Mouse (Mus musculus): ENCODE measurements around the gene Gm10271. TPM values are rescaled to one million over a fixed set of nuclear protein-coding genes. Genes with fewer than 3 reads are reported as not detected.
A peak's percentile ranks its signal among the peaks of the same experiment; 100 is the strongest.

Gene Gm10271
- polyA plus RNA-seq, 1 experiment from 2014 or later: not detected

GRCm38 (mm10) chr10:116968741-116969140 lies 3.7 kb downstream of the Gm10271 start:
- Histone ChIP-seq H3K27me3 (no peaks in the 10 kb centered on the region), H3K27ac (no peak overlapping the region), H3K9ac (no peak overlapping the region)

GRCm38 (mm10) chr10:116966065-116966464 lies 6.3 kb downstream of the Gm10271 start:
- 0 out of 2 replicates have a peak overlapping the region, but pooled peaks have one; percentile 3 for H3K27ac ChIP-seq
- no peaks in the 10 kb centered on the region for H3K27me3 ChIP-seq
- H3K4me2 ChIP-seq: no peak overlapping the region
- H3K4me1 ChIP-seq: peaks cover 24% of the 10 kb centered on the region; the same call in 1 of the 2 replicates
- H3K36me3 ChIP-seq: no peaks in the 10 kb centered on the region
- H3K9me3 ChIP-seq (replicated peaks): no peaks in the 10 kb centered on the region
- peak; percentile 38; the same call in 1 of the 2 replicates for ATAC-seq (replicated peaks; ENCODE audit: low FRiP score)
- H3K4me3 ChIP-seq (replicated peaks): no peak overlapping the region
- H3K9ac ChIP-seq: no peak overlapping the region
- WGBS: 64% methylated on average over 6 of the region's 6 CpGs

More at GRCm38 (mm10) chr10:116968741-116969140, 3.7 kb downstream of the Gm10271 start:
- 79% methylated on average over 4 of the region's 4 CpGs for WGBS
- ATAC-seq (replicated peaks; ENCODE audit: low FRiP score): no peak
- no peak overlapping the region for H3K4me3 ChIP-seq (replicated peaks)
- no peaks in the 10 kb centered on the region for H3K9me3 ChIP-seq (replicated peaks)
- H3K36me3 ChIP-seq: no peaks in the 10 kb centered on the region
- no peak overlapping the region for H3K4me2 ChIP-seq
- peaks cover 6% of the 10 kb centered on the region; the same call in 1 of the 2 replicates for H3K4me1 ChIP-seq

DNA sequence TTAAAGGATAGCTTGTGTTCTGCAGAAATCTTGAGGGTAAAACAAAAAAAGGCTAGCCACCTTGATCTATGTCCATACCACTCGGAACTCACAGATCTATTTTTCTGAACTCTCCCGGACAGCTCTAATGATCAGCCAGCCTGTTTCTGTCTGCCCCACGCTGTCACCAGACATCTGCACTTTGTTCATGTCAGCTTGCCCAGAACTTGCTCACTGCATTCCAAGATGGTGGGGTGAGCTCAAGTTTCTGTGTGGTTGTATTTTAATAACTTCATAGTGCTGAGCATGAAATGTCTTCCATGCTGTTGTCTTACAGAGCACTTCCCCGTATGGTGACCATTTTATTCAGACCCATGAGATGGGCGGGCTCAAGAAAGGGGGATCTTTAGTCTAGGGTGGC lies 7.1 kb downstream of the Gm10271 start:
- H3K27me3 ChIP-seq: no peaks in the 10 kb centered on the region
- no peak for ATAC-seq (replicated peaks; ENCODE audit: low FRiP score)
- no peak overlapping the region for H3K9ac ChIP-seq
- 46% methylated on average over 5 of the region's 5 CpGs for WGBS
- H3K27ac ChIP-seq: 0 out of 2 replicates have a peak overlapping the region, but pooled peaks have one; percentile 3
- H3K36me3 ChIP-seq: no peaks in the 10 kb centered on the region
- H3K4me1 ChIP-seq: peaks cover 24% of the 10 kb centered on the region; the same call in 1 of the 2 replicates
- H3K4me2 ChIP-seq: no peak overlapping the region
- no peak overlapping the region for H3K4me3 ChIP-seq (replicated peaks)
- no peaks in the 10 kb centered on the region for H3K9me3 ChIP-seq (replicated peaks)

- WGBS: 90% methylated on average over 4 of the region's 4 CpGs
Measured at GRCm38 (mm10) chr10:116964571-116964970, 7.8 kb downstream of the Gm10271 start.

DNA sequence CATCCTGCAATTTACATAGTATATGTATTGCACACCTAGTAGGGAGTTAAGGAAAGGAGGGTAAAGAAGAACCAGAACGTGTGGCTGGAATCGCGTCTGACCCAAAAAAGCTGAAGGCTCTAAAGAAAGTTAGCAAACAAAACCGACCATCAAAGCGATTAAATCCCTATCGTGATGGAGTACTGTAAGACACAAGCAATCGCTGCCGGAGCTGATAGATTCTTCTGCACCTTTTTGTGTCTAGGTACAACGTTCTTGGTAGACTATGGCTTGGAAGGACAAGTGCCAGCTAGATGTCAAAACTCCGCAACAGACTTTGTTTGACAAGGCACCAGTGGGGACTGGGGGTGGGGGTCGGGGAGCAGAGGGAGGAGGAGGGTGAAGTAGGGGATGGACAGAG lies 8.3 kb downstream of the Gm10271 start:
- no peaks in the 10 kb centered on the region for H3K9me3 ChIP-seq (replicated peaks)
- no peak overlapping the region for H3K27ac ChIP-seq
- no peak overlapping the region for H3K9ac ChIP-seq
- ATAC-seq (replicated peaks; ENCODE audit: low FRiP score): no peak
- H3K4me3 ChIP-seq (replicated peaks): no peak overlapping the region
- no peak overlapping the region for H3K4me2 ChIP-seq
- peaks cover 24% of the 10 kb centered on the region; the same call in 1 of the 2 replicates for H3K4me1 ChIP-seq
- H3K36me3 ChIP-seq: no peaks in the 10 kb centered on the region
- 82% methylated on average over 11 of the region's 11 CpGs for WGBS
- no peaks in the 10 kb centered on the region for H3K27me3 ChIP-seq

More at GRCm38 (mm10) chr10:116964571-116964970, 7.8 kb downstream of the Gm10271 start:
- H3K4me3 ChIP-seq (replicated peaks): no peak overlapping the region
- H3K27me3 ChIP-seq: no peaks in the 10 kb centered on the region
- peaks cover 24% of the 10 kb centered on the region; the same call in 1 of the 2 replicates for H3K4me1 ChIP-seq
- no peak overlapping the region for H3K27ac ChIP-seq
- ATAC-seq (replicated peaks; ENCODE audit: low FRiP score): no peak
- no peak overlapping the region for H3K4me2 ChIP-seq
- no peaks in the 10 kb centered on the region for H3K9me3 ChIP-seq (replicated peaks)
- H3K36me3 ChIP-seq: no peaks in the 10 kb centered on the region
- H3K9ac ChIP-seq: no peak overlapping the region

GRCm38 (mm10) chr10:116962803-116963202 lies 9.6 kb downstream of the Gm10271 start:
- H3K9me3 ChIP-seq (replicated peaks): no peaks in the 10 kb centered on the region
- peaks cover 27% of the 10 kb centered on the region for H3K4me1 ChIP-seq
- H3K4me3 ChIP-seq (replicated peaks): no peak overlapping the region
- H3K9ac ChIP-seq: no peak overlapping the region
- no peaks in the 10 kb centered on the region for H3K27me3 ChIP-seq
- no peak overlapping the region for H3K4me2 ChIP-seq
- H3K27ac ChIP-seq: no peak overlapping the region; the same call in 1 of the 2 replicates
- ATAC-seq (replicated peaks; ENCODE audit: low FRiP score): no peak
- no peaks in the 10 kb centered on the region for H3K36me3 ChIP-seq
- 64% methylated on average over 17 of the region's 17 CpGs for WGBS

GRCm38 (mm10) chr10:116962152-116962551 lies 10.3 kb downstream of the Gm10271 start:
- H3K27me3 ChIP-seq: no peaks in the 10 kb centered on the region
- H3K4me3 ChIP-seq (replicated peaks): no peak overlapping the region
- H3K36me3 ChIP-seq: no peaks in the 10 kb centered on the region
- ATAC-seq (replicated peaks; ENCODE audit: low FRiP score): no peak
- H3K4me1 ChIP-seq: peaks cover 34% of the 10 kb centered on the region
- no peak overlapping the region for H3K9ac ChIP-seq
- WGBS: 68% methylated on average over 14 of the region's 14 CpGs
- H3K4me2 ChIP-seq: no peak overlapping the region
- no peaks in the 10 kb centered on the region for H3K9me3 ChIP-seq (replicated peaks)
- H3K27ac ChIP-seq: no peak overlapping the region

DNA sequence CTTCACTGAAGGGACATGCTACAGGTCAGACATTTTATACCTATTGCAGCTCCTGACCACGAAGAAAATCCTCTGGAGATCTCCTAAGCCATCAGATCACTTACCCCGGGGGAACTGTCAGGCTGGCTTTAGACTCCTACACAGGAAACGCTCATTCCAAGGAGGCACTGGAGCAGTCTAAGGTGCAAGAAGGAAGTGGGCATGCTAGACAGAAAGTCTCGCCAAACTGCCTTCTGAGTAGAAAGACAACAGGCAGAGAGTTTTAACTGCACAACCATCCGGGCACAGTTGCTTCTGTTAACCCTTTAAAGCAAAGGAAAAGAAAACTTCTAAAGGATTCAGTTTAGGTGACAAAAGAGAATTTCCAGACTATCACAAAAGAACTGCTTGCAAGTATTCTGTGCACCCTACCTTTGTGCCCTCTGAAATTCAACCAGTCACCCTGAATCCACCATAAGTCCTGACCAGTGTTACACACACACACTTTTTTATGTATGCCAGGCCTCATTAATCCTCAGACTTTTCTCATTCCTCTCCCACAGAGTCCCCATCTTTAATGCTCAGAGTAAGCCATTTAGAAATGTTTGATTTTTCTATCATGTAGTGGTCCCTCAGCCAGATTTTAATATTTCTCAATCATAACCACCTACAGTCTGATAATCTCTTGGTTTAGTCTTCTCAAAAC lies 14.4 kb downstream of the Gm10271 start:
- peaks cover 5% of the 10 kb centered on the region; the same call in 1 of the 2 replicates for H3K36me3 ChIP-seq
- ATAC-seq (replicated peaks; ENCODE audit: low FRiP score): peak; percentile 79
- WGBS: 9% methylated on average over 5 of the region's 5 CpGs
- no peak overlapping the region for H3K4me2 ChIP-seq
- peaks cover 24% of the 10 kb centered on the region for H3K4me1 ChIP-seq
- no peaks in the 10 kb centered on the region for H3K27me3 ChIP-seq
- H3K9ac ChIP-seq: no peak overlapping the region
- H3K27ac ChIP-seq: peak overlapping the region; percentile 80
- H3K9me3 ChIP-seq (replicated peaks): 0 out of 2 replicates have a peak, but pooled peaks cover 2% of the 10 kb centered on the region
- H3K4me3 ChIP-seq (replicated peaks): no peak overlapping the region

- Histone ChIP-seq H3K27me3 (no peaks in the 10 kb centered on the region), H3K9ac (no peak overlapping the region), H3K36me3 (peaks cover 5% of the 10 kb centered on the region; the same call in 1 of the 2 replicates), H3K4me1 (peaks cover 14% of the 10 kb centered on the region), H3K4me2 (no peak overlapping the region), H3K27ac (peak overlapping the region; percentile 80; the same call in 1 of the 2 replicates), H3K9me3 (replicated peaks) (0 out of 2 replicates have a peak, but pooled peaks cover 2% of the 10 kb centered on the region), H3K4me3 (replicated peaks) (no peak overlapping the region)
- 92% methylated on average over 11 of the region's 11 CpGs for WGBS
- ATAC-seq (replicated peaks; ENCODE audit: low FRiP score): no peak
Measured at GRCm38 (mm10) chr10:116956483-116957158, 15.8 kb downstream of the Gm10271 start.

DNA sequence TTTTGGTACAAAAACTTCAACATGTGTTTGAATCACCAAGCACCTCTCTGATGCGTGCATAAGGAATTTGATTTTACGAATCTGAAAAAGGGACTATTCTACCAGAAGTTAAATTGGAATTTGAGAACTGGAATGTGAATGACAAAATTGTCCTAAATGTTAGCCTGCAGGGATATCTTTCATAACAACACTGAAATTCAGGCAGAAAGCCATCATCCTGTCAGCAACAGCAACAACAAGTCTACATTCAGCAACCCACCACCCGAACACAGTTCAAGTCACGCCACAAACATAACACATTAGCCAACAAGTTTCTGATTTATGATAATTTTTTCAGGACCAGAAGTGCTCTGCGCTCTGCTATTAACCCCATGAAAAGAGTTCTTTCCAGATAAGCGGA lies 17.2 kb downstream of the Gm10271 start:
- Histone ChIP-seq H3K4me1 (peaks cover 17% of the 10 kb centered on the region), H3K9ac (no peak overlapping the region), H3K4me2 (no peak overlapping the region), H3K27me3 (no peaks in the 10 kb centered on the region), H3K27ac (no peak overlapping the region), H3K9me3 (replicated peaks) (0 out of 2 replicates have a peak, but pooled peaks cover 2% of the 10 kb centered on the region), H3K36me3 (peaks cover 5% of the 10 kb centered on the region; the same call in 1 of the 2 replicates), H3K4me3 (replicated peaks) (no peak overlapping the region)
- no peak for ATAC-seq (replicated peaks; ENCODE audit: low FRiP score)
- 92% methylated on average over 6 of the region's 6 CpGs for WGBS

- ATAC-seq (replicated peaks; ENCODE audit: low FRiP score): no peak
- H3K36me3 ChIP-seq: peaks cover 5% of the 10 kb centered on the region; the same call in 1 of the 2 replicates
- H3K27me3 ChIP-seq: no peaks in the 10 kb centered on the region
- peaks cover 11% of the 10 kb centered on the region for H3K4me1 ChIP-seq
- H3K4me3 ChIP-seq (replicated peaks): peak overlapping the region; percentile 85
- H3K9me3 ChIP-seq (replicated peaks): 0 out of 2 replicates have a peak, but pooled peaks cover 2% of the 10 kb centered on the region
- no peak overlapping the region for H3K27ac ChIP-seq
- H3K4me2 ChIP-seq: peak overlapping the region; percentile 84
- WGBS: 16% methylated on average over 5 of the region's 5 CpGs
- H3K9ac ChIP-seq: no peak overlapping the region
Measured at GRCm38 (mm10) chr10:116950886-116951285, 21.5 kb downstream of the Gm10271 start.
